Mouse (Mus musculus): Measurements from ENCODE around the gene Itga3. TPM values are rescaled to one million over a fixed set of nuclear protein-coding genes. Genes with fewer than 3 reads are reported as not detected.

Gene Itga3
- total and polyA plus RNA-seq, 2 experiments from 2014 or later: 12.3 to 33.2 TPM

DNA sequence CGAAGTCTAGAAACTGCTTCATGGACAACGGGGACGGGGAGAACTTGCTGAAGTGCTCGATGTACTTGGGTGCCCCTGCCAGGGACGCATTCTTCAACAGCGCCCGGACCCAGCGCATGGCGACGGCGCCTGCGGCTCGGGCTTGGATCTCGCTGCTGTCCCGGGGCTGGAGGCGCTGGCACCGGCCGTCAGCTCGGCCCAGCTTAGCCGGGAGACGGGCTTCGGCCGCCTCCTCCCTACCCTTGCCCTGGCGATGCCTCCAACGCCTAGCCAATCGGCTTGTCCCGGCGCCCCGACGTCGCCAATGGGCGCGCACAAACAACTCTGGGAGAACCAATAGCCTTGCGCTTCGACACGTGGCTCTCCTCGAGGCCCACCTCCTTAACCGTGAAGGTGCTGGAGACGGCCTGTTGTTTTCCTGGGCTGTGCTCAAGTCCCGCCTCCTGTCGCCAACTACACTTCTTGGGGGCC, 35.4 kb downstream of the Itga3 start, which contains the start of gene Pdk2:
Pdk2 (minus strand) TSS at position 216 of the 471 bp plus-strand sequence.
- DNase-seq (ENCODE audit: low spot score): peak; percentile 98
- peak within 1 kb of the TSS; percentile 60 for H3K9ac ChIP-seq (replicated peaks; ENCODE audit: low read length, poor library complexity, severe bottlenecking)
- no peaks in the 10 kb centered on the region for H3K9me3 ChIP-seq (ENCODE audit: low read length)
- peak; percentile 96 for ATAC-seq (ENCODE audit: low FRiP score)
- 0% methylated on average over 40 of the region's 41 CpGs for WGBS
- peak within 1 kb of the TSS; percentile 71 for H3K4me3 ChIP-seq (ENCODE audit: low read depth, low read length)
- H3K27me3 ChIP-seq (ENCODE audit: insufficient read depth, low read length): no peaks in the 10 kb centered on the region
- no peak for TF ChIP-seq CTCF (IDR thresholded peaks at IDR 0.05)
- H3K4me2 ChIP-seq (ENCODE audit: low read depth, low read length, poor library complexity, severe bottlenecking): peak within 1 kb of the TSS; percentile 83
- H3K27ac ChIP-seq (ENCODE audit: low read depth, low read length): peak within 1 kb of the TSS; percentile 13; the same call in 1 of the 2 replicates
- H3K36me3 ChIP-seq (ENCODE audit: insufficient read depth, low read length): peaks cover 15% of the 10 kb centered on the region
- peaks cover 5% of the 10 kb centered on the region; the same call in 1 of the 2 replicates for H3K4me1 ChIP-seq (ENCODE audit: insufficient read depth, low read length)

GRCm38 (mm10) chr11:95040491-95041138, 36.0 kb downstream of the Itga3 start:
- WGBS: 2% methylated on average over 20 of the region's 20 CpGs
- DNase-seq (ENCODE audit: low spot score): peak; percentile 59
- ATAC-seq (ENCODE audit: low FRiP score): peak; percentile 24

DNA sequence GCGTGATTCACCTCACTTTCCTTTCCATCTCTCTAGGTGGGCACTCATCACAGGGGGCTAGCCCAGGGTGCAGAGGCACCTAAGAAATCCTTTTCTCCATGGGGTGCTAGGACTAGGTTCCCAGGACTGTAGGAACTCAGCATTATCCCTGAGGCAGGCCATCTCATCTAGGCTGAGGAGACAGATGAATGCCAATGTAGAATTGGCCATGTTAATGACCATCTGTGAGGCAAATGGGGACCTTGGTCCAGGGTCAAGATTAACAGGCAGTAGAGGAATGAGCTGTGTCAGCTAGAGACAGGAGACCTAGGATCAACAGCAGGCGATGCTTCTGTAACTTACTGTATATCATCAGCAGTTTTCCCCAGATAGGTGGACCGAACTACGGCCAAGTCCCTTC, 36.8 kb downstream of the Itga3 start:
- Histone ChIP-seq H3K4me2 (ENCODE audit: low read depth, low read length, poor library complexity, severe bottlenecking) (peak overlapping the region; percentile 83), H3K4me1 (ENCODE audit: insufficient read depth, low read length) (peaks cover 5% of the 10 kb centered on the region; the same call in 1 of the 2 replicates), H3K36me3 (ENCODE audit: insufficient read depth, low read length) (peaks cover 7% of the 10 kb centered on the region), H3K27ac (ENCODE audit: low read depth, low read length) (no peak overlapping the region), H3K9me3 (ENCODE audit: low read length) (no peaks in the 10 kb centered on the region), H3K4me3 (ENCODE audit: low read depth, low read length) (no peak overlapping the region; the same call in 1 of the 2 replicates), H3K27me3 (ENCODE audit: insufficient read depth, low read length) (no peaks in the 10 kb centered on the region), H3K9ac (replicated peaks; ENCODE audit: low read length, poor library complexity, severe bottlenecking) (peak overlapping the region; percentile 60; the same call in 1 of the 2 replicates)
- DNase-seq (ENCODE audit: low spot score) (no peak), ATAC-seq (ENCODE audit: low FRiP score) (no peak)
- TF ChIP-seq CTCF (IDR thresholded peaks at IDR 0.05): no peak
- WGBS: 79% methylated on average over 4 of the region's 4 CpGs

More at GRCm38 (mm10) chr11:95040491-95041138, 36.0 kb downstream of the Itga3 start:
- Histone ChIP-seq H3K9me3 (ENCODE audit: low read length) (no peaks in the 10 kb centered on the region), H3K4me2 (ENCODE audit: low read depth, low read length, poor library complexity, severe bottlenecking) (peak overlapping the region; percentile 83), H3K36me3 (ENCODE audit: insufficient read depth, low read length) (peaks cover 15% of the 10 kb centered on the region), H3K4me1 (ENCODE audit: insufficient read depth, low read length) (peaks cover 5% of the 10 kb centered on the region; the same call in 1 of the 2 replicates), H3K27ac (ENCODE audit: low read depth, low read length) (peak overlapping the region; percentile 13; the same call in 1 of the 2 replicates), H3K9ac (replicated peaks; ENCODE audit: low read length, poor library complexity, severe bottlenecking) (peak overlapping the region; percentile 60), H3K27me3 (ENCODE audit: insufficient read depth, low read length) (no peaks in the 10 kb centered on the region), H3K4me3 (ENCODE audit: low read depth, low read length) (peak overlapping the region; percentile 71)
- no peak for TF ChIP-seq CTCF (IDR thresholded peaks at IDR 0.05)

GRCm38 (mm10) chr11:95038818-95039655, 37.6 kb downstream of the Itga3 start:
- WGBS: 88% methylated on average over 13 of the region's 13 CpGs
- H3K9ac ChIP-seq (replicated peaks; ENCODE audit: low read length, poor library complexity, severe bottlenecking): no peak overlapping the region
- no peak for ATAC-seq (ENCODE audit: low FRiP score)
- peaks cover 2% of the 10 kb centered on the region; the same call in 1 of the 2 replicates for H3K36me3 ChIP-seq (ENCODE audit: insufficient read depth, low read length)
- H3K27ac ChIP-seq (ENCODE audit: low read depth, low read length): no peak overlapping the region
- H3K27me3 ChIP-seq (ENCODE audit: insufficient read depth, low read length): no peaks in the 10 kb centered on the region
- no peaks in the 10 kb centered on the region for H3K9me3 ChIP-seq (ENCODE audit: low read length)
- no peak for DNase-seq (ENCODE audit: low spot score)
- H3K4me1 ChIP-seq (ENCODE audit: insufficient read depth, low read length): peaks cover 5% of the 10 kb centered on the region; the same call in 1 of the 2 replicates
- H3K4me2 ChIP-seq (ENCODE audit: low read depth, low read length, poor library complexity, severe bottlenecking): no peak overlapping the region
- TF ChIP-seq CTCF (IDR thresholded peaks at IDR 0.05): no peak
- H3K4me3 ChIP-seq (ENCODE audit: low read depth, low read length): no peak overlapping the region

- Histone ChIP-seq H3K27ac (ENCODE audit: low read depth, low read length) (no peak overlapping the region), H3K9ac (replicated peaks; ENCODE audit: low read length, poor library complexity, severe bottlenecking) (no peak overlapping the region), H3K9me3 (ENCODE audit: low read length) (no peaks in the 10 kb centered on the region), H3K36me3 (ENCODE audit: insufficient read depth, low read length) (peaks cover 2% of the 10 kb centered on the region; the same call in 1 of the 2 replicates), H3K4me3 (ENCODE audit: low read depth, low read length) (no peak overlapping the region), H3K4me2 (ENCODE audit: low read depth, low read length, poor library complexity, severe bottlenecking) (no peak overlapping the region), H3K27me3 (ENCODE audit: insufficient read depth, low read length) (no peaks in the 10 kb centered on the region), H3K4me1 (ENCODE audit: insufficient read depth, low read length) (peaks cover 5% of the 10 kb centered on the region; the same call in 1 of the 2 replicates)
- no peak for TF ChIP-seq CTCF (IDR thresholded peaks at IDR 0.05)
- no peak for ATAC-seq (ENCODE audit: low FRiP score)
- DNase-seq (ENCODE audit: low spot score): no peak
- 70% methylated on average over 14 of the region's 14 CpGs for WGBS
Observed at GRCm38 (mm10) chr11:95038156-95038817, 38.3 kb downstream of the Itga3 start.
